Mouse (Mus musculus) heart, embryonic 13.5 days (tissue): Measurements from ENCODE around the gene Dennd1a. TPM values are rescaled to one million over a fixed set of nuclear protein-coding genes. Genes with fewer than 3 reads are reported as not detected.

Experiments used
- ATAC-seq: fragments of 200-750 bp; cut with Nextera tagmentation; 2 replicates; pipeline ENCODE4 v1.8.0; 2017; ENCODE audit warnings: moderate TSS enrichment; ENCODE audit not compliant: insufficient number of reproducible peaks, low FRiP score, low TSS enrichment; ENCODE audit errors: extremely low read depth
- H3K27ac ChIP-seq: fragments of 300-500 bp; sonication (generic); replicated peaks from 2 replicates; pipeline ENCODE4 v1.5.1; 2015; ENCODE audit warnings: moderate library complexity, mild to moderate bottlenecking, inconsistent platforms
- H3K27me3 ChIP-seq: fragments of 300-500 bp; sonication (generic); replicated peaks from 2 replicates; pipeline ENCODE4 v1.6.1; 2015; ENCODE audit warnings: mild to moderate bottlenecking, inconsistent platforms
- H3K36me3 ChIP-seq: fragments of 300-500 bp; sonication (generic); 2 replicates; pipeline ENCODE4 v1.6.1; 2015; ENCODE audit warnings: mild to moderate bottlenecking, inconsistent platforms
- H3K4me1 ChIP-seq: fragments of 300-500 bp; sonication (generic); 2 replicates; pipeline ENCODE4 v1.6.1; 2015; ENCODE audit warnings: inconsistent platforms
- H3K4me2 ChIP-seq: fragments of 300-500 bp; sonication (generic); 2 replicates; pipeline ENCODE4 v1.6.1; 2015; ENCODE audit warnings: inconsistent platforms, mild to moderate bottlenecking, moderate library complexity
- H3K4me3 ChIP-seq: fragments of 300-500 bp; sonication (generic); 2 replicates; pipeline ENCODE4 v1.5.1; 2015; ENCODE audit warnings: moderate library complexity, mild to moderate bottlenecking, inconsistent platforms
- H3K9ac ChIP-seq: fragments of 300-500 bp; sonication (generic); 2 replicates; pipeline ENCODE4 v1.6.1; 2015; ENCODE audit warnings: inconsistent platforms, mild to moderate bottlenecking, moderate library complexity
- H3K9me3 ChIP-seq: fragments of 300-500 bp; sonication (generic); 2 replicates; pipeline ENCODE4 v1.6.1; 2016; ENCODE audit warnings: inconsistent platforms
- WGBS: fragments of 180-500 bp; shearing (Covaris S2); methylation state at CpG from one replicate; pipeline ENCODE4 v1.1.7; 2015; ENCODE audit warnings: mixed read lengths; 5-methylcytosine and 5-hydroxymethylcytosine counted together
- polyA plus RNA-seq: library from polyadenylated mRNA; unstranded; fragments of >200 nt; fragmentation: Nextera tagmentation; extraction: Ambion mirVana; gene quantifications from 2 replicates; pipeline ENCODE4 v1.2.1, GENCODE M21; 2015

Dennd1a gene
- polyA plus RNA-seq, 1 experiment from 2014 or later: 11.4 TPM

GRCm38 (mm10) chr2:38295939-38296338 lies 8.7 kb upstream of the Dennd1a start:
- no peak for ATAC-seq
- no peak overlapping the region for H3K4me2 ChIP-seq
- WGBS: 84% methylated on average over 4 of the region's 4 CpGs
- no peak overlapping the region for H3K27ac ChIP-seq
- no peaks in the 10 kb centered on the region for H3K4me1 ChIP-seq
- H3K4me3 ChIP-seq: no peak overlapping the region
- H3K27me3 ChIP-seq: 0 out of 2 replicates have a peak, but pooled peaks cover 5% of the 10 kb centered on the region
- no peaks in the 10 kb centered on the region for H3K36me3 ChIP-seq
- no peak overlapping the region for H3K9ac ChIP-seq
- H3K9me3 ChIP-seq: no peaks in the 10 kb centered on the region

- Histone ChIP-seq H3K27me3 (no peaks in the 10 kb centered on the region), H3K4me3 (no peak overlapping the region), H3K27ac (no peak overlapping the region), H3K9ac (no peak overlapping the region), H3K9me3 (no peaks in the 10 kb centered on the region), H3K36me3 (no peaks in the 10 kb centered on the region), H3K4me1 (peaks cover 4% of the 10 kb centered on the region), H3K4me2 (no peak overlapping the region)
- no peak for ATAC-seq
- WGBS: 74% methylated on average over 1 of the region's 1 CpGs
Observed at GRCm38 (mm10) chr2:38291526-38291925, 4.3 kb upstream of the Dennd1a start.

GRCm38 (mm10) chr2:38288226-38288625 lies 1.0 kb upstream of the Dennd1a start:
- peaks cover 25% of the 10 kb centered on the region for H3K4me1 ChIP-seq
- no peaks in the 10 kb centered on the region for H3K9me3 ChIP-seq
- no peaks in the 10 kb centered on the region for H3K36me3 ChIP-seq
- H3K4me3 ChIP-seq: no peak overlapping the region
- H3K27ac ChIP-seq: no peak overlapping the region
- WGBS: 52% methylated on average over 2 of the region's 2 CpGs
- no peak for ATAC-seq
- no peak overlapping the region for H3K4me2 ChIP-seq
- no peak overlapping the region for H3K9ac ChIP-seq
- no peaks in the 10 kb centered on the region for H3K27me3 ChIP-seq

GRCm38 (mm10) chr2:38286433-38286732 lies 807 bp downstream of the Dennd1a start:
- no peak for ATAC-seq
- Histone ChIP-seq H3K27ac (peak overlapping the region; percentile 92), H3K4me3 (peak overlapping the region; percentile 93), H3K9me3 (no peaks in the 10 kb centered on the region), H3K4me1 (peaks cover 28% of the 10 kb centered on the region), H3K4me2 (peak overlapping the region; percentile 80), H3K9ac (peak overlapping the region; percentile 95), H3K27me3 (no peaks in the 10 kb centered on the region), H3K36me3 (no peaks in the 10 kb centered on the region)
- WGBS: 7% methylated on average over 4 of the region's 4 CpGs

GRCm38 (mm10) chr2:38285781-38286432 lies 1.3 kb downstream of the Dennd1a start:
- Histone ChIP-seq H3K4me1 (peaks cover 28% of the 10 kb centered on the region), H3K27me3 (no peaks in the 10 kb centered on the region), H3K4me2 (peak overlapping the region; percentile 80), H3K9ac (peak overlapping the region; percentile 95), H3K4me3 (peak overlapping the region; percentile 93), H3K27ac (peak overlapping the region; percentile 92), H3K9me3 (no peaks in the 10 kb centered on the region), H3K36me3 (no peaks in the 10 kb centered on the region)
- 73% methylated on average over 4 of the region's 4 CpGs for WGBS
- ATAC-seq: no peak

GRCm38 (mm10) chr2:38283961-38284360 lies 3.2 kb downstream of the Dennd1a start:
- H3K27me3 ChIP-seq: no peaks in the 10 kb centered on the region
- no peaks in the 10 kb centered on the region for H3K36me3 ChIP-seq
- H3K4me2 ChIP-seq: no peak overlapping the region
- H3K4me3 ChIP-seq: no peak overlapping the region
- peaks cover 32% of the 10 kb centered on the region for H3K4me1 ChIP-seq
- H3K27ac ChIP-seq: no peak overlapping the region
- 81% methylated on average over 1 of the region's 1 CpGs for WGBS
- no peak for ATAC-seq
- H3K9me3 ChIP-seq: no peaks in the 10 kb centered on the region
- H3K9ac ChIP-seq: no peak overlapping the region

- Histone ChIP-seq H3K9ac (no peak overlapping the region), H3K4me3 (no peak overlapping the region), H3K36me3 (no peaks in the 10 kb centered on the region), H3K27ac (no peak overlapping the region), H3K4me2 (no peak overlapping the region), H3K27me3 (no peaks in the 10 kb centered on the region), H3K4me1 (peaks cover 17% of the 10 kb centered on the region), H3K9me3 (no peaks in the 10 kb centered on the region)
- ATAC-seq: no peak
Observed at GRCm38 (mm10) chr2:38280376-38280775, 6.8 kb downstream of the Dennd1a start.

- no peak overlapping the region for H3K27ac ChIP-seq
- no peaks in the 10 kb centered on the region for H3K27me3 ChIP-seq
- no peaks in the 10 kb centered on the region for H3K9me3 ChIP-seq
- ATAC-seq: no peak
- H3K4me3 ChIP-seq: no peak overlapping the region
- H3K4me1 ChIP-seq: no peaks in the 10 kb centered on the region
- no peaks in the 10 kb centered on the region for H3K36me3 ChIP-seq
- WGBS: 96% methylated on average over 2 of the region's 2 CpGs
- no peak overlapping the region for H3K9ac ChIP-seq
- no peak overlapping the region for H3K4me2 ChIP-seq
Observed at GRCm38 (mm10) chr2:38274973-38275372, 12.2 kb downstream of the Dennd1a start.

GRCm38 (mm10) chr2:38263653-38264052 lies 23.5 kb downstream of the Dennd1a start:
- H3K4me3 ChIP-seq: no peak overlapping the region
- no peak overlapping the region for H3K27ac ChIP-seq
- 0 out of 2 replicates have a peak, but pooled peaks cover 3% of the 10 kb centered on the region for H3K4me1 ChIP-seq
- H3K27me3 ChIP-seq: no peaks in the 10 kb centered on the region
- no peaks in the 10 kb centered on the region for H3K9me3 ChIP-seq
- WGBS: 61% methylated on average over 2 of the region's 2 CpGs
- H3K9ac ChIP-seq: no peak overlapping the region
- H3K36me3 ChIP-seq: no peaks in the 10 kb centered on the region
- H3K4me2 ChIP-seq: no peak overlapping the region
- no peak for ATAC-seq

- H3K36me3 ChIP-seq: no peaks in the 10 kb centered on the region
- H3K9me3 ChIP-seq: no peaks in the 10 kb centered on the region
- ATAC-seq: no peak
- no peaks in the 10 kb centered on the region for H3K27me3 ChIP-seq
- H3K4me1 ChIP-seq: 0 out of 2 replicates have a peak, but pooled peaks cover 3% of the 10 kb centered on the region
- no peak overlapping the region for H3K9ac ChIP-seq
- H3K4me3 ChIP-seq: no peak overlapping the region
- H3K27ac ChIP-seq: no peak overlapping the region
- no peak overlapping the region for H3K4me2 ChIP-seq
Observed at GRCm38 (mm10) chr2:38259052-38259451, 28.1 kb downstream of the Dennd1a start.

- no peak overlapping the region for H3K27ac ChIP-seq
- no peak overlapping the region for H3K4me2 ChIP-seq
- 0 out of 2 replicates have a peak, but pooled peaks cover 3% of the 10 kb centered on the region for H3K4me1 ChIP-seq
- no peaks in the 10 kb centered on the region for H3K27me3 ChIP-seq
- H3K9me3 ChIP-seq: no peaks in the 10 kb centered on the region
- H3K36me3 ChIP-seq: 0 out of 2 replicates have a peak, but pooled peaks cover 2% of the 10 kb centered on the region
- no peak for ATAC-seq
- whole genome bisulfite sequencing: 71% methylated on average over 1 of the region's 1 CpGs
- H3K4me3 ChIP-seq: no peak overlapping the region
- no peak overlapping the region for H3K9ac ChIP-seq
Observed at GRCm38 (mm10) chr2:38237616-38238015, 49.6 kb downstream of the Dennd1a start.

- Histone ChIP-seq H3K27me3 (no peaks in the 10 kb centered on the region), H3K27ac (no peak overlapping the region), H3K4me1 (peaks cover 10% of the 10 kb centered on the region; the same call in 1 of the 2 replicates), H3K9me3 (no peaks in the 10 kb centered on the region), H3K4me3 (no peak overlapping the region), H3K9ac (no peak overlapping the region), H3K4me2 (no peak overlapping the region), H3K36me3 (no peaks in the 10 kb centered on the region)
- WGBS: 78% methylated on average over 2 of the region's 2 CpGs
- ATAC-seq: no peak
Observed at GRCm38 (mm10) chr2:38235593-38235992, 51.6 kb downstream of the Dennd1a start.
